Mouse (Mus musculus): ENCODE results near the gene Zzef1.

Gene Zzef1

GRCm38 (mm10) chr11:72807992-72808391 is 12.0 kb downstream of the Zzef1 start:
- DNase-seq = no peak

- DNase-seq = no peak
Measured at GRCm38 (mm10) chr11:72813687-72814086, 17.7 kb downstream of the Zzef1 start.

GRCm38 (mm10) chr11:72814188-72814587 is 18.2 kb downstream of the Zzef1 start:
- DNase-seq = no peak

- no peak for DNase-seq
Measured at GRCm38 (mm10) chr11:72816859-72817258, 20.8 kb downstream of the Zzef1 start.

- DNase-seq = no peak
Measured at GRCm38 (mm10) chr11:72818067-72818466, 22.0 kb downstream of the Zzef1 start.

GRCm38 (mm10) chr11:72821041-72821440 is 25.0 kb downstream of the Zzef1 start:
- no peak for DNase-seq

GRCm38 (mm10) chr11:72829869-72830268 is 33.8 kb downstream of the Zzef1 start:
- DNase-seq = no peak

DNA sequence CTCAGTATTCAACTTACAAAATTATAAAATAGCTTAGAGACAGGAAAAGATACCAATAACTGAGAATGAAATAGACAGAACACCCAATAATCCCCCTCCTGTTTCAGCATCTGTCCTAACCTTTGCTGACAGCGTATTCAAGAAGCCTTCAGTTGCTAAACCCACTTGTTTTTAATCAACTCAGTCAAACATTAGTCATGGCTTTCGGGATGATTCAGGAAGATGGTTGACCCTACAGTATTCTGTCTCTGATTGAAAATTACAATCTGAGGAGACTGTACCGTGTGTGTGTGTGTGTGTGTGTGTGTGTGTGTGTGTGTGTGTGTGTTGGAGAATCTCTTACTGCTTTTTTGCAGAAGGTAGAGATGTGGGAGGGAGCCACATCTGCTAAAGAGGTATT is 46.7 kb downstream of the Zzef1 start:
- DNase-seq = no peak

GRCm38 (mm10) chr11:72843576-72843975 is 47.5 kb downstream of the Zzef1 start:
- DNase-seq = no peak

- DNase-seq = no peak
Measured at GRCm38 (mm10) chr11:72845526-72845925, 49.5 kb downstream of the Zzef1 start.

- no peak for DNase-seq
Measured at GRCm38 (mm10) chr11:72846685-72847084, 50.7 kb downstream of the Zzef1 start.

DNA sequence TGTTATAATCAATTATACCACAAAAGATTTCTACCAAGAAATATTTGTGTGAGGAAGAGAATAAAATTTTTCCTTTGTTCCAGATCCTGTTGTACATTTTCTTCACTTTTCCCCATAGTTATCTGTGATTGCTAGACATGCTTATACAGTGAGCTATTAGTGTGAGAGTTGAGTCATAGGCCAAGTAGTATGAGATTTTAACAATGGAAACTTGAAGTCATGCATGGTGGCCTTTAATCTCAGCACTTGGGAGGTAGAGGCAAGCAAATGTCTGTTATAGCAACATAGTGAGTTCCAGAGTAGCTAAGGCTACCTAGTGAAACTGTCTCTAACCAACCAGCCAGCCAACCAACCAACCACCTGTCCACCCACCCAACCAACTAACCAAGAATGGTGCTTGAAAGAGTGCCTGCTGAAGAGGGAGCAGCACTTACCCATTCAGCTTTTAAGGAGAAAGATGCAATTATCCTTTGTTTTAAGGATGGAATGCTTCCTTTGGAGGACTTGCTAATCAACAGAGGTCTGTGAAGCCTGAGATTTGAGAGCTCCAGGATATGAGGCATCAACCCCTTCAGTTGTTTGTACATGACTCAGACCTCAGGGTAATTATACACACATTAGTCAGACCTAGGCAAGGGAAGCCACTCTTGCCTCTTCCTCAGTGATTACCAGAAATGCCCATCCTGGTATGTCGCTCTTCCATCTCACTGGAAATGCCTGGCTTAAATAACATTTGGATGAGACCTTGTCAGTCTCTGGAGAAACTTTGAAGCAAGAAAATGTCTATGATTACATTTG is 52.0 kb downstream of the Zzef1 start:
- DNase-seq = no peak

DNA sequence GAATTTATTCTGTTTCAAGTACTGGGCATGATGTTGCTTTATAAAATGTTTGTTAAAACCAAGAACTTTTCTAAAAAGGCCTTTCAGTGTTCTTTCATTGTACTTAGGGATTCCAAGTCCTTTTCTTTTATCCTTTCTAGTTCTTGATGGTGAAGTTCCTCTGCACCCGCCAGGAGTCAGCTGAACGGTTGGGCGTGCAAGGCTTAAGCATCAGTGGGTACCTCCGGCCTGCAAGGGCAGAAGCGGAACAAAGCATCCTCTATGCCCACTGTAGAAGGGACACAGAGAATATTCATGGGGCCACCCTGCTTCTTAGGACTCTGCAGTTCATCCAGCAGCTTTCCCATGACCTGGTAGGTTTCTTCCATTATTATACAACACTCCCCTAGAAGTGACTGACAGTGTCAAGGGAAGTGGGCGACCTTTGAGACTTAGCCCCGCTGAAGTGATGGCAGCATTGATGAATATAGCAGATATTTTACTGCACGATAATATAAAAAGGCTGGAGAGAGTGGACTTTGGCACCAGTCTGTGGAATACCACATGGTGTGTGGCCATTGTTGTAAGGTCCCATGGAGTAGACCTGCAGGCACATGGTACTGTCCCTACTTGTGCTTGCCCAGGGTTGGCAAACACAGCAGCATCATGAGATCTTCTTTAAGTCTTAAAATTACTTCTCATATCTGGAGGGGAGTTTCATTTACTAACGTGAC is 54.5 kb downstream of the Zzef1 start:
- no peak for DNase-seq

DNA sequence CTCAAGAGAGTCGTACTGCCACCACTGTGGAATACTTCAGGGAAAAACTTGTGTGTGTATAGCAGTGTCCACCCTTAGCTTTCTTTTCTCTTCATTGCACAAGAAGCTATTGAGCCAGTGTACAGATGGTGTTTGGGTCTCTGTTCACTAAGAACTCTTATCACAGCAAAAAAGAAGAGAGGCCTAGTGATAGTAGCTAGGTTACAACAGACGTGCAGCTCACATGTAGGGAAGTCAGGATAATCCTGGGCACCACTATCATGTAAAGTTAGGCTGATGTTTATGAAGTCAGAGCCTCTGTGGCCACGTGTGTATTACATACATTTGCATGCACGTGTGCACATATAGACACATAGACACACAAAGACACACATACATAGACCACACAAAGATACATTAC is 55.2 kb downstream of the Zzef1 start:
- DNase-seq = no peak

DNA sequence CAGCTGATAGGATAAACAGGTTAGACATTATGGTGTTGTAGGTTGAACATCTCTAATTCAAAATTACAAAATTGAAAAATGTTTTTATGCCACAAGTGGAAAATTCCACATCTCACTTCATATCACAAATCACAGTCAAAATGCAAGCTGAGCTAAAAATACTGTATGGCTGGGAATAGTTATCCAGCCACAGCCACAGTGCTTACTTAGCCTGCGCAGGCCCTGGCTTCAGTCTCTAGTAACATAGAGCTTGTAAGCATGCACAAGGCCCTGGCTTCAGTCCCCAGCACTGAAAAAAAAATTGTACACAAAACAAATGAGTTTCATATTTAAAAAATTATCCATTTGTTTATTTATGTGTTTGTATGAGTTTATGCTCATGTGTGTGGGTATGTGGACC is 56.1 kb downstream of the Zzef1 start:
- no peak for DNase-seq

GRCm38 (mm10) chr11:72853086-72853485 is 57.1 kb downstream of the Zzef1 start:
- no peak for DNase-seq

DNA sequence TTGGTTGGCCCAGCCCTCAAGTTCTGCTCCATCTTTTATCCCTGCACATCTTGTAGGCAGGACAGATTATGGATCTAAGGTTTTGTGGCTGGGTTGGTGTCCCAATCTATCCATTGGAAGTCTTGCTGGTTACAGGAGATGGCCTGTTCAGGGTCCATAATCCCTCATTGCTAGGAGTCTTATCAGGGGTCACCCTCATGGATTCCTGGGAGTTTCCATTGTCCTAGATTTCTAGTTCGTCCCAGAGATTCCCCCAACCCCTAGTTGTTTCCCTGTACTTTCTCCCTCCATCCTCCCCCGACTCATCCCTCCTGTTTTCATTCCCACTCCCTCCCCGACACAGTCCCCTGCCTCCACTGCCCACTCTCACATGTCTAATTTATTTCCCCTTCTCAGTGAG is 58.2 kb downstream of the Zzef1 start:
- DNase-seq = no peak

DNA sequence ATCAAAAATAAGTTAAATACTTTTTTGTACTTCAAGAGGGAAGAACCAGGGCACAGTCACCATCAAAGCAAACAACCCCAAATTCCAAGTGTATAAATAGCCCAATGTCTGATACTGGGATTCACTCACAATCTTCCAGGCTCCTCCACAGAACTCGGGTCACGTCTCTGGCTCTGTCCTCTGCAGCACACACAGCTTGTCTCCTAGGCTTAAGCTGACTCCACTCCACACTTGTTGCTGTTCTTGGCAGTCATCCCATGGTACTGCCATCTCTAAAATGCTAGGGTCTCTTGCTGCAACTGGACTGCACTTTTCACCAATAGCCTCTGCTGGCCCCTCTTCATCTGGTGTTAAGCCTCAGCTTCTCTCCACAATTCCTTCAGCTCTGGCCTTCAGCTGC is 60.7 kb downstream of the Zzef1 start:
- no peak for DNase-seq

GRCm38 (mm10) chr11:72861236-72861635 is 65.2 kb downstream of the Zzef1 start:
- DNase-seq = no peak

DNA sequence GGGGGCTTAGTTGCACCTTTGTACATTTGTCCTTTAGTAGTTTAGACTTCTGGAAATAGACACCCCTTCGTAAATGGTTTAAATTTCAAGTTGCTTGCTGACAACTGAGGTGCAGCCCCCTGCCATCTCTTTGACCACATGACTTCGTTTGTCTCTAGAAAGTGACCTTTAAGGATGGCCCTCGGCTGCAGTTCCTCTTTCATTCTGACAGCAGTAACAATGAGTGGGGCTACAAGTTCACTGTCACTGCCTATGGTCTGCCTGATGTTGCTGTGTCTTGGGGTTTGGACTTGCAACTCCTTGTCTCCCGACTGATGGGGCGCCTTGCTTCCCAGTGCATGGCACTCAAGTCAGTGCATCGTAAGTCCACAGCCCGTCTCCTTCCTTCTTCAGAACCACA is 70.4 kb downstream of the Zzef1 start:
- DNase-seq = no peak

GRCm38 (mm10) chr11:72872061-72872460 is 76.0 kb downstream of the Zzef1 start:
- no peak for DNase-seq

- no peak for DNase-seq
Measured at GRCm38 (mm10) chr11:72892623-72893022, 96.6 kb downstream of the Zzef1 start.

DNA sequence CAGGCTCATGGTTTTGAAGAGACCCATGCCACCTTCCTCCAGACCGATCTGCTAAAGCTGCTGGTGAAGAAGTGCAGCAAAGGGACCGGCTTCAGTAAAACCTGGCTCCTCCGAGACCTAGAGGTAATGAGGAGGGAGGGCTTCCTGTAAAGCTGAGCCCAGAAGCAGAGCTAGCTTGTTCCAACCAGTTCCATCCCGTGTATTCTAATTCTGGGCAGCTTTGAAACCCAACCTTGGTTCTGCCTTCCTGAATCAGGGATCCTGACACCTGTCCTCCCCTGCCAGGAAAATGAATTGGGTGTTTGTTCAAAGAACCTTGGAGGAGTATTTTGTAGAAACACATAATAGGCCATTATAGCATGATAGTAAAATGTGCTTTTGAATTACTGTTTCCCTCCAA is 112.4 kb downstream of the Zzef1 start:
- no peak for DNase-seq

GRCm38 (mm10) chr11:72917299-72917996 is 121.4 kb downstream of the Zzef1 start:
- DNase-seq = no peak
